Mouse (Mus musculus) left cerebral cortex, adult 8-10 months (tissue): ENCODE data around the gene Ldah. TPM values are rescaled to one million over a fixed set of nuclear protein-coding genes. Genes with fewer than 3 reads are reported as not detected.
"Not testable (repeated sequence)": the region's sequence is repeated elsewhere in the genome, so short reads cannot be mapped to it uniquely, and the experiment has no call there.

ENCODE experiments used
- DNase-seq, 2 experiments: peaks; one replicate each; pipeline ENCODE4 v3.0.0; 2022; ENCODE audit warnings: low spot score in 2 of 2
- total RNA-seq, 4 experiments: library from RNA; stranded (reverse); gene quantifications; 2 replicates each; pipeline ENCODE4 v1.2.4; 2022

Ldah gene
- 10 to 100 TPM; 30.7 to 35.7 (median 32.9) TPM for total RNA-seq

- DNase-seq: peak; percentile 86 to 88
Measured at GRCm38 (mm10) chr12:8207978-8208403, at the start of gene Ldah. Ldah (plus strand) TSS chr12:8208107.

GRCm38 (mm10) chr12:8167743-8168142 lies 40.2 kb upstream of the Ldah start:
- DNase-seq: no peak

GRCm38 (mm10) chr12:8180921-8181320 lies 27.0 kb upstream of the Ldah start:
- no peak for DNase-seq

- DNase-seq: no peak
Measured at GRCm38 (mm10) chr12:8181744-8182143, 26.2 kb upstream of the Ldah start.

- DNase-seq: no peak
Measured at GRCm38 (mm10) chr12:8184518-8184917, 23.4 kb upstream of the Ldah start.

- DNase-seq: no peak
Measured at GRCm38 (mm10) chr12:8188161-8188560, 19.7 kb upstream of the Ldah start.

GRCm38 (mm10) chr12:8188796-8189535 lies 18.9 kb upstream of the Ldah start:
- DNase-seq: not testable (repeated sequence)

- no peak for DNase-seq
Measured at GRCm38 (mm10) chr12:8189722-8190121, 18.2 kb upstream of the Ldah start.

GRCm38 (mm10) chr12:8205721-8206120 lies 2.2 kb upstream of the Ldah start:
- DNase-seq: no peak

GRCm38 (mm10) chr12:8207578-8207977 lies 329 bp upstream of the Ldah start:
- no peak for DNase-seq

GRCm38 (mm10) chr12:8216392-8217280 lies 8.7 kb downstream of the Ldah start:
- no peak for DNase-seq

- no peak for DNase-seq
Measured at GRCm38 (mm10) chr12:8223036-8223435, 15.1 kb downstream of the Ldah start.

GRCm38 (mm10) chr12:8231101-8231500 lies 23.2 kb downstream of the Ldah start:
- no peak for DNase-seq

GRCm38 (mm10) chr12:8232679-8233078 lies 24.8 kb downstream of the Ldah start:
- no peak for DNase-seq

GRCm38 (mm10) chr12:8242181-8242580 lies 34.3 kb downstream of the Ldah start:
- DNase-seq: no peak

GRCm38 (mm10) chr12:8244746-8245145 lies 36.8 kb downstream of the Ldah start:
- no peak for DNase-seq

GRCm38 (mm10) chr12:8260297-8260696 lies 52.4 kb downstream of the Ldah start:
- DNase-seq: no peak

- no peak for DNase-seq
Measured at GRCm38 (mm10) chr12:8266311-8266710, 58.4 kb downstream of the Ldah start.

GRCm38 (mm10) chr12:8269627-8270026 lies 61.7 kb downstream of the Ldah start:
- no peak for DNase-seq

- DNase-seq: no peak
Measured at GRCm38 (mm10) chr12:8271405-8271804, 63.5 kb downstream of the Ldah start.

- no peak for DNase-seq
Measured at GRCm38 (mm10) chr12:8273471-8274171, 65.7 kb downstream of the Ldah start.

- no peak for DNase-seq
Measured at GRCm38 (mm10) chr12:8275424-8275823, 67.5 kb downstream of the Ldah start.
